Mouse (Mus musculus) frontal cortex, adult 2 months (tissue): ENCODE measurements around the gene Rpl13a. TPM values are rescaled to one million over a fixed set of nuclear protein-coding genes. Genes with fewer than 3 reads are reported as not detected.
"Not testable (repeated sequence)": the region's sequence is repeated elsewhere in the genome, so short reads cannot be mapped to it uniquely, and the experiment has no call there.

ENCODE experiments used
- DNase-seq, 2 experiments: peaks; one replicate each; pipeline ENCODE4 v3.0.0; 2022; ENCODE audit warnings: low spot score in 1 of 2; ENCODE audit errors: extremely low spot score in 1 of 2
- polyA plus RNA-seq: library from polyadenylated mRNA; depleted of rRNA; stranded (reverse); fragments of >200 nt; gene quantifications from 2 replicates; pipeline ENCODE4 v1.2.3, GENCODE M21; 2012; rRNA removed

Gene Rpl13a
- 1,438 and 1,804 TPM in 2 replicates for polyA plus RNA-seq

DNA sequence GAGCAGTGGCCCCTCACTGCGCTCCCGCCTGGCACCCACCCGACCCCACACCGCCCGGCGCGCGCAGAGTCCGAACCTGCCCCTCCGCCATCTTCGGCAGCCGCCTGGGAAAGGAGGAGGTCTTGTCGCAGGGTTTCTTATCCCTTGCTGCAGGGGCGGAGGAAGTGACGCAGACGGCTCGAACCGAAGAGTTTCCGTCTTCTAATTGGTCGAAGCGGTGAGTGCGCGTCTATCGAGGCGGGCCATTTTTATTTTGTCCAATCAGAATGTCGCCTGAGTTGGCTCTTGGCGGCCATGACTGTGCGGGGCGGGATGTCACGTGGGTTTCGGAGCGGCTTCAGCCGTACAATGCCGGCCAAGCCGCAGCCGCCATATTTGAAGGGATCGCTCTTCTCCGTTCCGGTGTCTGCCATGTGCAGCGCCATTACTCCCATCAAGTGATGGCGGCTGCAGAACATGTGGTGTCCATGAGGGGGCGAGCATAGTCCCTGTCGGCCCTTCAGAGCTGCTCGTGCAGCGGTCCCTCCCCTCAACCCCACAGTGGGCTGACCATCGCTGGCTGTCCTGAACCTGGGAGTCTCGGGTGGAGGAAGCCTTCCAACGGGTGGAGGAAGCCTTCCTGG, at the start of gene Rpl13a:
Gene Rpl13a, minus strand, starts transcription at position 138 of the 623 bp plus-strand sequence.
- peak; percentile 99 to 100 for DNase-seq

GRCm38 (mm10) chr7:45176356-45176755, 47.8 kb upstream of the Rpl13a start:
- no peak for DNase-seq

- DNase-seq: no peak
Measured at GRCm38 (mm10) chr7:45175929-45176328, 47.4 kb upstream of the Rpl13a start.

DNA sequence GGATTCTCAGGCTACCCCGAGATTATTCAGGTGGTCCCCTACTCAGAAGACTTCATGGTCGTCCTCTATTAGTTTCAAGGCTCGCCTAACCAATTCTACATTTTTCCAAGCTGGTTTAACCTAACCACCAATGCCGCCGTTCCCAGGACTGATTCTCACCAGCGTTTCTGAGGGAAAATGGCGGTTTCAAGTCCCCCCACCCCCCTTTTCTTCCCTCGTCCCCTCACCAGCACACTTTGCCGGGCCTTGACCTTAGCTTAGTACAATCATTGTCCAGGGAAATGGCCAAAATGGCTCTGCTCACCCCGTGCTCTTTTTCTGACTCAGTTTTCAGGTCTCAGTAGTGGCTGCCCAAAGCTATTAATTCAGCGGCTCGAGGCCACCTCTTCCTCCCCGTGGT, 46.8 kb upstream of the Rpl13a start:
- no peak for DNase-seq

DNA sequence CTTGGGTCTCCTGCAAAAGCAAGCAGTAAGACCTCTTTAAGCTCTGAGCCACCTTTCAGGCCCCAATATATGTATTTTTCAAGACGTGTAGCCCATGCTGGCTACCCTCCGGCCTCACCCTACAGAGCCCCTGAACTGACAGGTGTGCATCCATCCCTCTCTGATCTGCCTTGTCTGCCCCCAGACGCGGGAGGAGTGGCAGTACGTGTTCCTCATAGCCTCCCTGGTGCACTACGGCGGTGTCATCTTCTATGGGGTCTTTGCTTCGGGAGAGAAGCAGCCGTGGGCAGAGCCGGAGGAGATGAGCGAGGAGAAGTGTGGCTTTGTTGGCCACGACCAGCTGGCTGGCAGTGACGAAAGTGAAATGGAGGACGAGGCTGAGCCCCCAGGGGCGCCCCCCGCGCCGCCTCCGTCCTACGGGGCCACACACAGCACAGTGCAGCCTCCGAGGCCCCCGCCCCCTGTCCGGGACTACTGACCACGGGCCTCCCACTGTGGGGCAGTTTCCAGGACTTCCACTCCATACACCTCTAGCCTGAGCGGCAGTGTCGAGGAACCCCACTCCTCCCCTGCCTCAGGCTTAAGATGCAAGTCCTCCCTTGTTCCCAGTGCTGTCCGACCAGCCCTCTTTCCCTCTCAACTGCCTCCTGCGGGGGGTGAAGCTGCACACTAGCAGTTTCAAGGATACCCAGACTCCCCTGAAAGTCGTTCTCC, 46.2 kb upstream of the Rpl13a start:
- DNase-seq: no peak

DNA sequence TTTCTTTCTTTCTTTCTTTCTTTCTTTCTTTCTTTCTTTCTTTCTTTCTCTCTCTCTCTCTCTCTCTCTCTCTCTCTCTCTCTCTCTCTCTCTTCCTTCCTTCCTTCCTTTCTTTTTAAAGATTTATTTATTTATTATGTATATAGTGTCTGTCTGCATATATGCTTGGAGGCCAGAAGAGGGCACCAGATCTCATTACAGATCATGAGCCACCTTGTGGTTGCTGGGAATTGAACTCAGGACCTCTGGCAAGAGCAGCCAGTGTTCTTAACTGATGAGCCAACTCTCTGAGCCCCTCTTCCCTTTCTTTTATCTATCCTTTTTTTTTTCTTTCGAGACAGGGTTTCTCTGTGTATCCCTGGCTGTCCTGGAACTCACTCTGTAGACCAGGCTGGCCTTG, 45.2 kb upstream of the Rpl13a start:
- DNase-seq: not testable (repeated sequence)

GRCm38 (mm10) chr7:45172974-45173373, 44.4 kb upstream of the Rpl13a start:
- no peak for DNase-seq

DNA sequence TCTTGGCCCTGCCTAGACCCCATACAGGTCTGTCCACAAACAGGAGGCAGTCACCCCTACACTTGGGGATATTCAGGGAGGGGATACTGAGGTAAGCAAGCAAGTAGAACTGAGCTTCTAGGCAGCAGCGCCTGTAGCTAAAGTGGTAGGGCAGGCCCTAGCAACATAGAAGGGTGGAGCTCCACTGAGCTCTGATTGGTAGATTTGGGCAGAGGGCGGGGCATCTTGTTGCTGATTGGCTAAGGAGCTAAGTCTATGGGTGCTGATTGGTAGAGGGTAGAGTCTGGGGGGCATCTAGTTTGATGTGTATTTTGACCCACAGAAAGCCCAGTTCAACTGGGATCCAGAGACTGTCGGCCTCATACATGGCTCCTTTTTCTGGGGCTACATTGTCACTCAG, 40.9 kb upstream of the Rpl13a start:
- DNase-seq: peak in 1 of 2 experiments; percentile 74

- DNase-seq: no peak
Measured at GRCm38 (mm10) chr7:45168656-45169055, 40.1 kb upstream of the Rpl13a start.

GRCm38 (mm10) chr7:45167761-45168445, 39.3 kb upstream of the Rpl13a start:
- peak in 1 of 2 experiments; percentile 73 for DNase-seq

- DNase-seq: peak in 1 of 2 experiments; percentile 60
Measured at GRCm38 (mm10) chr7:45166950-45167401, 38.4 kb upstream of the Rpl13a start.

GRCm38 (mm10) chr7:45165701-45166100, 37.1 kb upstream of the Rpl13a start:
- DNase-seq: no peak

DNA sequence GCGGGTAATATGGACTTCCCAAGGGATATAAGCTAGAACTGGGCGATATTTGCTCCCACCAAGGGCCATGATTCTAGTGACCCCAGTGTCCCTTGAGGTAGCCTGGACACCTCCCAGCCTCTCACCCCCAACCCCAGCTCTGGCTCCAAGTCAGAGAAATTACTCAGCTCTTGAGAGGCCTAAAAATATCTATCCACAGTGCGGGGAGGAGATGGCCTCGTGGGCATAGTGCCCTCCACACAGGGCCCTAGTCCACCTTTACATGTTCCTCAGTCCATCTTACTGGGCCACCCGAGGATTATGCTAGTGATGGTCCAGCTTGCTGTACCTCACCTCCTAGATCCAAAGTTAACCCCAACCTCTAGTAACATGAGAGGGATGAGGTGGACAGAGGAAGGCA, 36.3 kb upstream of the Rpl13a start:
- no peak for DNase-seq

DNA sequence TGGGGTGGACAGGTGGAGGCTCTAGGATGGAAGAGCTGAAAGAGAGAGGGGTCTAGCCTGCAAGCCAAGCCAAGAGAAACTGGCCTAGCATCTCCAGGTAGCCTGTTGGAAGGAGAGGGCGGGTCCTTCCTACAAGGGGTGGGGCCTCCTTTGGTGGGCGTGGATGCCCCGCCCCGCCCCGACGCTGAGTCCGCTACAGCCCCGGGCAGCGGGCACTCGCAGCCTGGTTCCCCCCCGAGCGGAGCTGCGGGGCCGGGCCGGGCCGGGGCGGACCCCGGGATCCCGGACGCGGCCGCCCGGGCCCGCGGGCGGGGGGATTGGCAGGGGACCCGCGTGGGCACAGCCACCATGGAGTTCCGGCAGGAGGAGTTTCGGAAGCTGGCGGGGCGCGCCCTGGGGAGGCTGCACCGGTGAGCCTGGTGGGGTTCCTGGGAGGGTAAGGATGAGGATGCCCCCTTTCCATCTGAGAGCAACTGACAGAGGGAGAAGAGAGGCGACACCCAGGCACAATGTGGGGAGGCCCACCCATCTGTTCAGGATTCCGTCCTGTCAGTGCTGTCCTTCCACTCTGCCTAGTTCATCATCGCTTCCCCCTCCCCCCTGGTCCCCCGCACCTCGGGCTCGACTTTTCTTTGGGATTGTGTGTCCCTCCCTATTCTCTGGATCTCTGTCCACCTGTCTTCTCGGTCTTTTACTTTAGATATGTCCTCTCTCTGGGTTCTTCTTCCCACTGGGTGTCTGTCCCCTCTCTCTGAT, 35.4 kb upstream of the Rpl13a start, which contains the start of gene Slc17a7:
Gene Slc17a7, plus strand, starts transcription at position 215 of the 756 bp plus-strand sequence.
- DNase-seq: peak in 1 of 2 experiments; percentile 66

GRCm38 (mm10) chr7:45162996-45163615, 34.5 kb upstream of the Rpl13a start:
- no peak for DNase-seq

DNA sequence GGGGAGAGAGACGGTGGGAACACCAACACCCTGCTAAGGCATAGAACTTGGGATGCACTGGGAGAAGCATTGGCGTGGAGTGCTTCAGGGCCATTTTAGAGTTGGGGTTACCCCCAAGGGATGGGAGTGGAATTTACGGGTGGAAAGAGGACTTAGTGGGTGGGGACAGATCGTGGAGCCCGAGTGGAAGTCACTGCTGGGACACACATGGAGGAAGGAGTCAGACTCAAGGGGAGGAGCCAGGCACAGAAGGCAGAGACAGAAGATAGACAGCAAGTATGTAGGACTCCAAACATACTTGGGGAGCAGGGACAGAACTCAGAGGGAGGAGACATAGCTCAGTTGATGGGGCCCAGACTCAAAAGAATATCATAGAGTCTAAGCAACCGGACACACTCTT, 34.0 kb upstream of the Rpl13a start:
- DNase-seq: peak in 1 of 2 experiments; percentile 41

GRCm38 (mm10) chr7:45161612-45162473, 33.3 kb upstream of the Rpl13a start:
- peak; percentile 93 to 95 for DNase-seq

DNA sequence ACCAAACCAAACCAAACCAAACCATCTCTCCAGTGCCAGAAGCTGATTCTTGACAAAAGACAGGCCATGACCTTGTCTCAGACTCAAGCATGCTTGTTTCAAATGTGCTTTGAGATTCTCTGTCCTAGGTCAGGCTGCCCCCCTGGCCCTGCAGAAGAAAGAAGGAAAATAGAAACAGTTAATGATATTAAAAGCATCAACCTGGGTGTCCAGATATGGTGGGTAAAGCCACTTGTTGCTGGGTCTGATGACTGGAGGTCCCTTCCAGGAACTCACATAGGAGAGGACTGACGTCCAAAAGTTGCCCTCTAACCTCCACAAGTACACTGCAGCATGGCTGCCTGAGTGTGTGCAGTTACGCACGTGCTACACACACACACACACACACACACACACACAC, 32.3 kb upstream of the Rpl13a start:
- no peak for DNase-seq

DNA sequence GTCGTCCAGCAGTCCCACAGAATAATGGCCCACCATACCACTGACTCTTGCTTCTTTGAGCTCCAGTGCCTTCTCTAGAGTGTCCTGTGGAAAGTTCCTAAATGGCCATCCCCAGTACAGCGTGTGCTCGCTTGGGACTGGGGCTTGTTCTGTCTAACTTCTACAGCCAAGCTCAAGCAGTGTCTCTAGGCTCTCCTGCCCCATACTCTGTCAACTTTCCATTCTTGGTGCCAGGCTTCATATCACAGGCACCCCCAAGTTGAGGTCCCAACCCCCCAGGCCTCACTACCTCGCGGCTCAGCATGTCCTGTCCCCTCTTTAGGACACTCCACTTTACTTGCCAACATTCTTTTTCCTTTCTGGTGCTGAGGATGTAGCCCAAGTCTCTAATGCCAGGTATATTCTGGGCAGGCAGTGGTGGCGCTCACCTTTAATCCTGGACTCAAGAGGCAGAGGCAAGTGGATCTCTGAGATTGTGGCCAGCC, 31.8 kb upstream of the Rpl13a start:
- DNase-seq: no peak
